Mouse (Mus musculus) thymus, postnatal 14 days (tissue): Measurements from ENCODE around the gene Nkx2-2.

Experiments
- DNase-seq: peaks from one replicate; pipeline ENCODE4 v3.0.0; 2021

The Nkx2-2 gene

DNA sequence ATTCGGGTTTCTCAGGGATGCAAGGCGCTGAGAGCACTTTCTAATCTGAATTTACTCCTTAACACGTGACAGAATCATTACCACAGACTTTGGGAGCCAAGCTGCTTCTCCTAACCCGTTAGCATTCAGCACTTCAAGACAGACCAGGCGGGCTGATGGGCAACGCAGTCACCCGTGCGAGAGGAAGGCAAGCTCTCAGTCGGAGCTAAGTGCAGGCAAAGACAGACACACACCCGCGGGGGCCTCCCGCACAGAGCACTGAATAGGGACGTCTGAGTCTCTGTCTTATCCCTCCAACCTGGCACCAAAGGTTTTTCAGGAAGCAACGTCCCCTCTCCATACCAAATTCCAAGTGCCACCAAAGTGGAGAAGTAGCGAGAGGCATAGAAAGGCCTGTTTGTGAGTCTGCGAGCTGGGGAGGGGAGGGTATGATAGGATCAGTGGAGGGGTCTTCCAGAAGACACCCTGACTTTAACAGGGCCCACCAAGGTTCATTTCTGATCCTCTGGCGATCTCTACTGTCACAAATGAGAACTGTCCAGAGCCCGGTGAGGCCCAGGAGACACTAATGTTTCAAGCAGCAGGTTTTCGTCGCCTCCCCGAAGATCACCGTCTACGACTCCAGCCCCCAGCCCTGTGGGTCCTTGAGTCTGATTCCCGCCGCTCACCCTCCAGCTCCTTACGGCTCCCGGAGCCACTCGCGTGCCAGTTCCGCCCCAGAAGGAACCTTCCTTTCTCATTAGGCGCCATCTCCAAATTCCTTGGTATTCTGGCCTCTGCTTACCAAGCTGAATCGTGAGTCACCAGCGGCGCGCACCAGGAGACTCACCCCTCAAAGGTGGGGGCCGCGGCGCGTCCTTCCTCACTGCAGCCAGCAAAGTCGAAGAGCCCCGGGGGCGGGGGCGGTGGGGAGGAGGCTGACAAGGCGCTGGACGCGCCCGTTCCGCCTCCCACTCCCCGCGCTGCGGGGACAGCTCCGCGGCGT is at the start of gene Nkx2-2:
Gene Nkx2-2 (minus strand): TSS at position 973 of the 985 bp plus-strand sequence.
- no peak for DNase-seq

DNA sequence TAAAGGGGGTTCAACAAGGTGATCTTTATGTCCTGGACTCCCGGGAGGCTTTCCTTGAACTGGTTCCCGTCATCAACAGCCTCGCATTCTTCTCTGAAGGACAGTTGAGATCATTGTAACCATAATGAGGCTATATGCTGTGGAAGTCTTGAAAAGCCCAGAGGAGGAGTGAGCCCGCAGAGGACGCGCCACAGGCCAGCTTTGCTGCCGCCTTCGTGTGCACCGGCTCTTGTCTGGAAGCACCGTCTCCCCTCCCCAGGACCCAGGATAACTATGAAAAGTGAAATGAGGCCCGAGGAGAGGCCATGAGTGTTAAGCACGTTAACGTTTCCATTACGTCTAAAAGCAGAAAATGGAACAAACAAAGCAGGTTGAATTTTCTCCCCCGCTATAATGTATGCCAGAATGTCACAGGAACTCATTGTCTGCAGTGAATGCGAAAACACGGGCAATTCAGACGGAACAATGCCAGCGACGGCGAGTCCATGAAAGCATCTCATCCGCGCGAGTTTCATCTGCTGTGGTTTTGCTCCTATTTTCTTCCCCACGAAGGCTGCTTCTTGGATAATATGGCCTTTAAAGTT is 41.8 kb upstream of the Nkx2-2 start:
- DNase-seq, result no peak

GRCm38 (mm10) chr2:147231175-147231574 is 37.1 kb upstream of the Nkx2-2 start:
- no peak for DNase-seq

DNA sequence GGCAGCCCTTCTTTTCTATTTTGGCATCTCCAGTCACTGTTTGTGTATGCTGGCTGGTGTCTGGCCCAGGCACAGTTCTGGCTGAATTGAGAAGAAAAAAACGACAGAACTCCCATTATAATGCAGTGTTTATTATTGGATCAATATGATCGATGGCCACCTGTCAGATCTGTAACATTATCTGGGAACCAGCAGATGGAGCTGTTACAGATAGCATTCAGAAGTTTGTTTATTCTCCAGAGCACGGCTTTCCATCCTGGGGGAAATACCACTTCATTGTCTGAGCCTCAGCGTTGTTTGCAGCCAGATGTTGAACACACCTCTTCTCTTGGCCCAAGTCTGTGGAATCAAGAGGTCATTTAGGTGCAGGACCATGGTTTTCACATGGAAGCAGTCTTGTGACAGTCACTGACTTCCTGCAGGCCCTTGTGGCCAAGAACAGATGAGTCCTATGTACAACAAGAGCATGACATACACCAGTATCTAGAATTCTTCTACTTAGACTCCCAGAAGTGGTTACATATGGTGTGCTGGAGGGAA is 11.1 kb upstream of the Nkx2-2 start:
- no peak for DNase-seq

DNA sequence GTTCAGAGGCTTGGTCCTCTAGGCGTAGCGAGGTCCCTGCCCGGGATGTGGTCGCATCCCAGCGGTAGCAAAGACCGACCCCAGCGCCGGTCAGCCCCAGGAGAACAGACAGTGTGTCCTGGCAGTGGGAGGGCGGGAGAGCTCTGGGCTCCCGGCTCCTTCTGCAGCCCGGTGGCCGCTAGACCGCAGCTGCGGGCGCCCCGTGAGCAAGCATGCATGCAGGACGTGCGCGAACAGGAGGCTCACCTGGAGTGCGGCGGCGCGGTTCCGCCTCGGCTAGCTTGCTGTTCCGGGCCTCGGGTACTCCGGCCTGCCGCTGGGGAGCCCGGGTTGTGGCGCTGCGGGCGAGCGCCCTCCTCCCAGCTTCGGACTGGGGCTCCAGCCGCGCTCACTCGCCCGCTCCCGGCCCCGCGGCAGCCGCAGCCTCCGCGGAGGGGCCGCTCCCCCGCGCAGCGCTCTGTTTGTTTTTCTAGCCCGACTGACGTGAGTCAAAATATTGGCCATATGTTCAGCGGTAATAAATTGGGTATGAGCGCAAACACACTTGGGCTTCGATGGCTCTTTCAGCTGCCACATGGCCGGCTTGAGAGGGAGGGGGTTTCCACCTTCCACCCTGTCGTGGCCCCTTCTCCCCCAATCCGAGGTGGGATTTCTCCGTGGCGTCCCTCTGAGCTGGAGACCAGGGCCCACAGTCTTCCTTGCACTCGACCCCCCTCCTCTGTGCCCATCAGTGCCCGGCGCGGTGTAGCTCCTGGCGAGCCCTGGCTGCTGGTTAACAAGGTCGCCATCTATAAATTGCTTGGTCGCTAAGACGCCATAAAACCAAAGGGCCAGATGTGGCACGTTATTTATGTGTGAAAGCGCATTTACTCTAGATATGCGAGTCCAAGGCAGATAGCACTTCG is 920 bp upstream of the Nkx2-2 start:
- no peak for DNase-seq

GRCm38 (mm10) chr2:147192731-147193130 is 1.3 kb downstream of the Nkx2-2 start:
- no peak for DNase-seq

DNA sequence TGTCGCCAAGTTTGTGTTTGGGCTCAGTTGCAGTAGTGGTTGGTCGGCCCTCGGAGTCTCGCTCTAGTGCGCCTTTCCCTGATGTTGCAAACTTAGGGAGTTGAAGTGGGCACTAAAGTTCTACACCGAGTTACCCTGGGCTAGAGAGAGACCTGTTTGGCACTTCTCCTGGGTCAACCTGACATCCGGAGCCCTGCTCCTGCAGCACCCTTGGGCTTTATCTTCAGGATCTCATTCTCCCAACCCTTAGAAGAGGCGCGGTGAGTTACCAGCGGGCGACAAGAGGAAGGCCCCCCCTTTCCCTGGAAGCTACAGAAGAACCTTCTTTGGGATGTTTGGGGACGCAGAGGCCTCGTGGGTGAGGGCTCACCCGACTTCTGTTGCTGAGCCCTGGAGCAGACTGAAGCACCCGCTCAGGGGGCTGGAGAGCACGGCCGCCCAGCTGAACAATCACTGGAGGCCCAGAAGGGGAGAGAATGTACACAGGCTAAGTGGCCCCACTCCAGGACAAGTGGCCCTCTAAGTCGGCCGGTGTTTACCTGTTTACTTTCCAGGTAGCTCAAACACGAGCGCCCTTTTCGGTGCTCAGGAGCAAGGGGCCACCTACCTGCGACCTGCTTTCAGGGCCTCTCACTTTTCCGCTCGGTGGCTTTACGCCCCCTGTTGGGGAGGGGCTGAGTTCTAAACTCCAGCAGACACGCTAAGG is 3.6 kb downstream of the Nkx2-2 start:
- no peak for DNase-seq

DNA sequence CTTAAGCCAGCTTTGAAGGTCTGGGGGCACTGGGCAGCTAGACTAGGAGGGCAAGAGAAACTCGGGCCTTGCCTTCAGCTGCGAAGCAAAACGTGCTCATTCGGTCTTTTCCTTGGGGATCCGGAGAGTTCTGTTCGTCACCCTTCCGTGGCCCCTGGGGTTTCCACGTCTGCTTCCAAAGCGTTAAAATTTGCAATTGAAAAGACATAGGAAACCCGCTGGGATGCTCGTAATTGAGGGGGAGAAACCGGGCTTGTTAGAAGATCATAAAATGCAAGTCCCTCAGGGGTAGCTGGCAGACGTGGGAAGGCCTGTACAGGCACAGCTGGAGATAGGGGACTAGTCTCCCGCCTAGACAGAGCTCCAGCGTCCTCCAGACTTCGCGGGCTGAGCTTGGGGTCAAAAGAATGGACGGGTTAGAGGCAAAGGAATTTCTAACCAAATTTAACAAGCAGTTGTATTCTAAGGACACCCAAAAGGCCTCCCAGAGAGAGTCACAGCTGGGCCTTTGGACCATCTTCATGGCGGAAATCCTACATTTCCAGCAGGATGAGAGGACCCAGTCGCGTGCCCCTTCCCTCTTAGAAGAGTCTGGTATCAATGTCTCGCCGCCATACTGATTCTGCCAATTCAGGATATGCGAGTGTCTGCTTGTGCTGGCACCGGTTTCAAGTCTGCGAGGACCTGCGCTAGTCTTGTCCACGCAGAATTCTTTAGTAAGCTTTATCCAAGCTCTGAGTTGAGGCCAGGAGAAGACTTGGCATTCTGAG is 4.3 kb downstream of the Nkx2-2 start:
- DNase-seq, result no peak

DNA sequence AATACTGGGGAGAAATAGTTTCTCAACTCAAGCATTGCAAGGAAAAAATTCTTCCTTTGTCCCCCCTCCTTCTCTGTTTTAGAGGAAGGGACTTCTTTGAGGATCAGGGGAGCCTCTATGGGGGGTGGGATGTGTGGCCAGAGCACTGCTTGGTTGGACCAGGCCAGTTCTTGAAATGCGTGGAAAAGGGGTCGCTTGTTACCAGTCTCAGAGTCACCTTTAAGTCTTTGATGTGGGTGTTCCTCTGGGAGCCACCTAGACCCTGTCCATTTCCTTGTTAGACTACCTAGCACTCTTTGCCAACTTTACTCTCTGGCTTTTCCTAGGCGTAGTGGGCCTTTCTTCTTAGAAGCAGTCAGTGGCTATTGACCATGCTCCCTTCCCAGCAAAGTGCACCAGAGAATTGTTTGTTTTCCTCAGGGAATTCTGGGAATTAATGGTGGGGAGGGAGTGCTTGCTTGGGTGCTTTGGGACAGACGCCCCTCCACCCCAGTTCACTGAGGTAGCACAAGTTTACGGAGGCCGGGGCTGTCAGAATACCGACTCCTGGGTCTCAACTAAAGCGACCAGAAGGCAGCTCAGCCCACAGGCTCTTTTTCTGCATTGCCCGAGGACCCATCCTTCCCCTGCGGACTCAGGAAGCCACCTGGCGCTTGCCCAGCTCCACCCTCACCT is 5.0 kb downstream of the Nkx2-2 start:
- no peak for DNase-seq

DNA sequence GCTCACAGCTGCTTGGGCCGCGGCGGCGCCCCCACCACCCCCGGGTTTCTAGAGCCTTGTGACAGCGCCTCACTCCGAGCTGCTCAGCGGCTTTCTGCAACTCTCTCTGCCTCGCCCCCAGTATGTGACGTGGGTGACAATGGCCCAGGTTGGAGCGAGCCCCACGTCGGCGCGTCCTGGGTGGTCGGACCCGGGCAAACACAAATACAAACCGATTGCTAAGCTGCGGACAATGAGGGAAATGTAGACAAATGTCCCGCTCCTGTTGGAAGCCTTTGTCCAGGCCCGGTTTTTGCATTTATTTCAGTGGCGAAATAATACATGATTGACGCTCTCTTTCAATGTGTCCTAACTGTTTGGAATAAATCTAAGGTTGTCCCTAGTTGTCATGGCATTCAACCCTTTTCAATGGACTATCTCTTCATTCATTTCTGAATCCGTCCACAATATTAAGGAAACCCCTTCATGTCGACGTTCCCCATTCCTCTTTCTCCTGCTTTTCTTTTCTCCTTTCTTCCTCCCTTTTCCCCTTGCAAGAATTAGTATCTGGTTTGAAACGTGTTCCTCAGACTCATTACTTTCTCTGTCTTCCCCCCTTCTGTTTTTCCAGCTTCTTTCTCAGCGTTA is 5.9 kb downstream of the Nkx2-2 start:
- DNase-seq, result no peak

DNA sequence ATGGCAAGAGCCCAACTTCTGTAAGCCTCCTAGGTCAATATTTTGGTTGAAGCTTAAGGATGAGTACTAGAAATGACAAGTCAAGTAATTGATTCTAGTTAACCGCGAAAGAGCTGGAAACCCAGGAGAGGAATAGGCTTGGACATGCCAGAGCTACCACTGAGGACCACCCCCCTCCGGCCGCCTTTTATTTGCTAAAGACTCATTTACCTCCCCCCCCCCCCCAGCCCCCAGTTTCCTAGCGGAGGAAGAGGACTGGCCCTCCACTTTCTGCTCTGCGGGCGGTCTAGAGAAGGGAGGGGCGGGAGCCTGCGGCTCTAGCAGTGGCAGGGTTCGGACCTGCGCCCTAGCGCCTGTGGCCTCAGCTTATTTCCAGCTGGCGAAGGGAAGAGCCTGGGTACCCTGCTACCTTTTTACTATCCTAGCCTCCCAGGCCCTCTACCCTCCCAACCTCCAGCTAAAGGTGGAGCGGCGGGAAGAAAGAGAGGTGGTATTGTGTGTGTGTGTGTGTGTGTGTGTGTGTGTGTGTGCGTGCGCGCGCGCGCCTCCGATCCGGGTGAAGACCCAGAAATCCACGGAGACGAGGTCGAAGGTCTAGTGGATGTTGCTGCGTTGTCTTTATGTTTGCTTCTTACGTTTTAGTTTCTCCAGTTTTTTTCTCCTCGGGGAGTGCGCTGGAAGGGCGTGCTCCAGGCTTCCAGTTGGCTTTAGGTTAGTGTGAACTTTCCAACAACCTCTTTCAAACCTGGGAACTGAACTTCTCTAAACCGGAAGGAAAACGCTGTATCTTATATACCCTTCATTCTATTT is 6.8 kb downstream of the Nkx2-2 start:
- DNase-seq, result no peak

DNA sequence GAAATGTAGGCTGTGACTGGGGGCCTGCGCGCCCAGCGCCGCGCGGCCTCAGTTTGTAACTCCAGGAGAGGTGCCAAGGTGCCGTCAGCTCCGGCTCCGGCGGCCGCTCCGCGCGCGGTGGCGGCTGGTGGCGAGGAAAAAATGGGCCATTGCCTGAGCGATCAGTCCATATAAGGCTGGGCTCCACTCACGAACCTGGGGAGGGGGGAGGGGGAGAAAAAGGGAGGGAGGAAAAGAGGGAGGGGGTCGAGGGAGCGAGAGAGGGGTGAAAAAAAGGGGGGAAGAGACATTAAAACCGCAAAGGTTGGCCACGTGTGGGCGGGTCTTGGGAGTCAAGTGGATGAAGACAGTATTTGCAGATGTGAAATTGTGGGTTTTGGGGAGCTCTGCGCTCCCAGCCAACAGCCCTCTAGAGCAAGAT is 7.8 kb downstream of the Nkx2-2 start:
- DNase-seq, result no peak

GRCm38 (mm10) chr2:147185561-147185960 is 8.5 kb downstream of the Nkx2-2 start:
- no peak for DNase-seq

- DNase-seq, result no peak
These were observed 9.7 kb downstream of the Nkx2-2 start for GRCm38 (mm10) chr2:147184071-147184990.

DNA sequence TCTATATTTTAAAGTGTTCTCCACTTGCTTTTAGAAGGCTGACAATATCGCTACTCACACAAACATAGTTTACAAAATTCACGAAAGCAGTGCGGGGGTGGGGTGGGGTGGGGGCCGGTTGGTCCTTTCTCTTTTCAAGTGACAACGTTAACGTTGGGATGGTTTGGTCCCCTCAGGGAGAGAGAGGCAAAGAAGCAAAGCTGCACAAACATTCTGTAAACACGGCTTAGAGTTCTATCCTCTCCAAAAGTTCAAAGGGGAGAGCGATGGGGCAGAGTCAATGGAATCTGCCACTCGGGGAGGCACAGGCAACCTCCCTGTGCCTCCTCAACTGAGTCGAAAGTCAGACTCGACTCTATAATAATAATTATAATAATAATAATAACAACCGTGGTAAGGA is 10.5 kb downstream of the Nkx2-2 start:
- DNase-seq, result no peak

DNA sequence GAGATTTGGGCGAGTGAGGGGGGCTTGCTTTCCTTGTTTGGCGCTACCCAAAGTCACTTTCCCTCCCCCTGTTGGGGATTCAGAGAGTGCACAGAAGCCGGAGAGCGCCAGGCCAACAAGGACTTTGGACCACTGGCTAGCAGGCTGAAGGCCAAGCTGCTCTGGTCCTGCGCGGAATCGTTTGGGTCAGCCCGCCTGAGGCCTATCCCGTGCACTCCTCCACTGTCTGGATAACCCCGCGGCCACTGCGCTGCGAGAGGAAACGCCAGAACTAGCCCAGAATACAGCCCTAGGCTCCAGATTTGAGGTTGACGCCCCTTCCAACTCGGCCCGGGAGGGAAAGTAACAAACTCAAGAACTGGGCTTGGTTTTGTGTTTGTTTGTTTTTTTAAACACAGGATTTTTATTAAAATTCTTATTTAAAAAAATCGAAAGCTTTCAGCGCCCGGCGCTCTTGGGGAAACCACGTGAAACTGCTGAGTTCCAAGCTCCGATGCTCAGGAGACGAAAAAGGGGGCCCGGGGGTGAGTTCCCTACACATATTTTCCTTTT is 11.3 kb downstream of the Nkx2-2 start:
- DNase-seq, result no peak

- DNase-seq, result no peak
These were observed 11.9 kb downstream of the Nkx2-2 start for GRCm38 (mm10) chr2:147181926-147182708.
